Mouse (Mus musculus): ENCODE measurements at regions not wholly inside any gene's neighbourhood (a gene's known extent, or its start where the extent isn't known, plus 50 kb on each side); places are given as distances from the start of the nearest gene placed in this dataset.

GRCm38 (mm10) chr15:36888351-36889069 is 119.1 kb downstream of the Zfp706 start:
- DNase-seq (ENCODE audit: low spot score): no peak

GRCm38 (mm10) chr15:36884671-36885365 is 122.8 kb downstream of the Zfp706 start:
- peak; percentile 7 for DNase-seq (ENCODE audit: low spot score)

- no peak for DNase-seq (ENCODE audit: low spot score)
Measured at GRCm38 (mm10) chr15:36884074-36884473, 123.5 kb downstream of the Zfp706 start.

- DNase-seq (ENCODE audit: low spot score): no peak
Measured at GRCm38 (mm10) chr15:36883156-36883555, 124.4 kb downstream of the Zfp706 start.

GRCm38 (mm10) chr15:36881576-36881975 is 126.0 kb downstream of the Zfp706 start:
- DNase-seq (ENCODE audit: low spot score): no peak

GRCm38 (mm10) chr15:36880602-36881001 is 127.0 kb downstream of the Zfp706 start:
- DNase-seq (ENCODE audit: low spot score): no peak

- DNase-seq (ENCODE audit: low spot score): no peak
Measured at GRCm38 (mm10) chr15:36879587-36879986, 128.0 kb downstream of the Zfp706 start.

- DNase-seq (ENCODE audit: low spot score): no peak
Measured at GRCm38 (mm10) chr15:36878960-36879359, 128.6 kb downstream of the Zfp706 start.

- no peak for DNase-seq (ENCODE audit: low spot score)
Measured at GRCm38 (mm10) chr15:36878276-36878675, 129.3 kb downstream of the Zfp706 start.

GRCm38 (mm10) chr15:36877501-36877900 is 130.1 kb downstream of the Zfp706 start:
- no peak for DNase-seq (ENCODE audit: low spot score)

GRCm38 (mm10) chr15:36875980-36876778 is 131.4 kb downstream of the Zfp706 start:
- DNase-seq (ENCODE audit: low spot score): peak; percentile 22

GRCm38 (mm10) chr15:36874555-36874954 is 133.0 kb downstream of the Zfp706 start:
- DNase-seq (ENCODE audit: low spot score): no peak

- no peak for DNase-seq (ENCODE audit: low spot score)
Measured at GRCm38 (mm10) chr15:36873884-36874243, 133.7 kb downstream of the Zfp706 start.

- no peak for DNase-seq (ENCODE audit: low spot score)
Measured at GRCm38 (mm10) chr15:36873058-36873883, 134.3 kb downstream of the Zfp706 start.

- DNase-seq (ENCODE audit: low spot score): no peak
Measured at GRCm38 (mm10) chr15:36872566-36872965, 135.0 kb downstream of the Zfp706 start.

GRCm38 (mm10) chr15:36870717-36871116 is 136.9 kb downstream of the Zfp706 start:
- no peak for DNase-seq (ENCODE audit: low spot score)

- DNase-seq (ENCODE audit: low spot score): no peak
Measured at GRCm38 (mm10) chr15:36870094-36870493, 137.5 kb downstream of the Zfp706 start.

- no peak for DNase-seq (ENCODE audit: low spot score)
Measured at GRCm38 (mm10) chr15:36866088-36866487, 141.5 kb downstream of the Zfp706 start.

- DNase-seq (ENCODE audit: low spot score): no peak
Measured at GRCm38 (mm10) chr15:36865332-36865731, 142.2 kb downstream of the Zfp706 start.

GRCm38 (mm10) chr15:36864046-36864445 is 143.5 kb downstream of the Zfp706 start:
- no peak for DNase-seq (ENCODE audit: low spot score)

- DNase-seq (ENCODE audit: low spot score): no peak
Measured at GRCm38 (mm10) chr15:36858711-36859110, 148.9 kb downstream of the Zfp706 start.

GRCm38 (mm10) chr15:36857622-36858021 is 150.0 kb downstream of the Zfp706 start:
- DNase-seq (ENCODE audit: low spot score): no peak
